Mouse (Mus musculus): ENCODE measurements at regions not wholly inside any gene's neighbourhood (a gene's known extent, or its start where the extent isn't known, plus 50 kb on each side); places are given as distances from the start of the nearest gene placed in this dataset.

GRCm38 (mm10) chr11:43952151-43952550 lies 51.1 kb upstream of the Adra1b start:
- 82% methylated on average over 1 of the region's 1 CpGs for WGBS
- H3K36me3 ChIP-seq = no peaks in the 10 kb centered on the region

GRCm38 (mm10) chr11:43958241-43958975 lies 57.4 kb upstream of the Adra1b start:
- Histone ChIP-seq H3K27ac (replicated peaks) (no peak overlapping the region), H3K36me3 (no peaks in the 10 kb centered on the region), H3K27me3 (ENCODE audit: low read depth, poor library complexity, severe bottlenecking) (no peaks in the 10 kb centered on the region), H3K4me1 (0 out of 2 replicates have a peak, but pooled peaks cover 4% of the 10 kb centered on the region), H3K9me3 (replicated peaks) (no peaks in the 10 kb centered on the region), H3K4me3 (no peak overlapping the region)
- 44% methylated on average over 3 of the region's 3 CpGs for WGBS
- DNase-seq (ENCODE audit: low spot score) = peak; percentile 25

More at GRCm38 (mm10) chr11:43952151-43952550, 51.1 kb upstream of the Adra1b start:
- Histone ChIP-seq H3K27ac (replicated peaks) (no peak overlapping the region), H3K4me3 (no peak overlapping the region), H3K9me3 (replicated peaks) (no peaks in the 10 kb centered on the region), H3K4me1 (no peaks in the 10 kb centered on the region), H3K27me3 (ENCODE audit: low read depth, poor library complexity, severe bottlenecking) (no peaks in the 10 kb centered on the region)
- DNase-seq (ENCODE audit: low spot score) = no peak

GRCm38 (mm10) chr11:43958976-43959315 lies 57.9 kb upstream of the Adra1b start:
- no peak for DNase-seq (ENCODE audit: low spot score)
- 63% methylated on average over 2 of the region's 2 CpGs for WGBS
- no peaks in the 10 kb centered on the region for H3K27me3 ChIP-seq (ENCODE audit: low read depth, poor library complexity, severe bottlenecking)
- no peaks in the 10 kb centered on the region for H3K9me3 ChIP-seq (replicated peaks)
- no peak overlapping the region for H3K4me3 ChIP-seq
- no peak overlapping the region for H3K27ac ChIP-seq (replicated peaks)
- H3K36me3 ChIP-seq = no peaks in the 10 kb centered on the region
- 0 out of 2 replicates have a peak, but pooled peaks cover 4% of the 10 kb centered on the region for H3K4me1 ChIP-seq

GRCm38 (mm10) chr11:43960348-43961105 lies 59.5 kb upstream of the Adra1b start:
- 66% methylated on average over 5 of the region's 5 CpGs for WGBS
- DNase-seq (ENCODE audit: low spot score) = no peak
- H3K27me3 ChIP-seq (ENCODE audit: low read depth, poor library complexity, severe bottlenecking) = no peaks in the 10 kb centered on the region

GRCm38 (mm10) chr11:43961398-43962070 lies 60.5 kb upstream of the Adra1b start:
- 0 out of 2 replicates have a peak, but pooled peaks cover 4% of the 10 kb centered on the region for H3K4me1 ChIP-seq

More at GRCm38 (mm10) chr11:43960348-43961105, 59.5 kb upstream of the Adra1b start:
- Histone ChIP-seq H3K4me3 (no peak overlapping the region), H3K4me1 (0 out of 2 replicates have a peak, but pooled peaks cover 4% of the 10 kb centered on the region), H3K36me3 (no peaks in the 10 kb centered on the region), H3K9me3 (replicated peaks) (no peaks in the 10 kb centered on the region), H3K27ac (replicated peaks) (no peak overlapping the region)

DNA sequence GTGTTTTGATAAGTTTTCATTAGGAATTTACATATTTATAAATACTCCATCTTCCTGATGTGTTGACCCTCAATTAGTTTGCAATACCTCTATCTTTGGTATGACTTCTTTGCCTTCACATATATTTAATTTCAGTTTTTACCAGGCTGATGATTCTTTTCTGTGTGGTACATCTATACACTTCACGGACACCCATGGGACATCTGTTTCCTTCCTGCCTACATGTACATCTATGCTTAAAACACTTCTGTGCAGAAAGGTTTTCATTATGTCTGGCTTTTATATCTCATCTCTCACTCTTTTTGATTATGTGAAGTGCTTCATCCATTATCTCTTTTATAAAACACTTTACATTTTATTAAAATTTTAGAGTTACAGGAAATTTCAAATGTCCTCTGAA lies 66.8 kb upstream of the Adra1b start:
- Histone ChIP-seq H3K27ac (replicated peaks) (no peak overlapping the region), H3K36me3 (no peaks in the 10 kb centered on the region), H3K27me3 (ENCODE audit: low read depth, poor library complexity, severe bottlenecking) (no peaks in the 10 kb centered on the region), H3K9me3 (replicated peaks) (no peaks in the 10 kb centered on the region), H3K4me1 (no peaks in the 10 kb centered on the region), H3K4me3 (no peak overlapping the region)
- DNase-seq (ENCODE audit: low spot score) = no peak
- WGBS = 96% methylated on average over 1 of the region's 1 CpGs

More at GRCm38 (mm10) chr11:43961398-43962070, 60.5 kb upstream of the Adra1b start:
- Histone ChIP-seq H3K36me3 (no peaks in the 10 kb centered on the region), H3K27me3 (ENCODE audit: low read depth, poor library complexity, severe bottlenecking) (no peaks in the 10 kb centered on the region), H3K27ac (replicated peaks) (no peak overlapping the region), H3K4me3 (no peak overlapping the region), H3K9me3 (replicated peaks) (no peaks in the 10 kb centered on the region)
- no peak for DNase-seq (ENCODE audit: low spot score)
- WGBS = 85% methylated on average over 6 of the region's 6 CpGs

DNA sequence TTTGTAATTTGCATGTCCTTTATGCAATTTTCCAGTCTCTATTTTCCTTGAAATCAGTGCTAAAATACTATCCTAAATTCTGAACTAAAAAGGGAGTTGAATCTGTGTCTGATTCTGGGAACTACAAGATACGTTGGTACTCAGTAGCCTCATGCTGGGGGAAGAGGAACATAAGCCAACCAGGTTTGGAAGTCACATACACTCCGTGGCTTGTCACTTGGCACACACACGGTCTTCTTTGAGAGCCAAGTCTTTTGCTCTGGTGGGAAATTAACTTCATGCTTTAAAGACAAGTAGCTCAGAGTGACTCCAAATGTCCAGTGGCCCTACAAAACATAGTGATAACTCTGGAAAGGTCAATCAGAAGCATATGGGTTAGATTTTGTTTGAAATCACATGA lies 70.9 kb upstream of the Adra1b start:
- DNase-seq (ENCODE audit: low spot score) = no peak
- Histone ChIP-seq H3K36me3 (no peaks in the 10 kb centered on the region), H3K4me1 (no peaks in the 10 kb centered on the region), H3K27ac (replicated peaks) (no peak overlapping the region), H3K27me3 (ENCODE audit: low read depth, poor library complexity, severe bottlenecking) (no peaks in the 10 kb centered on the region), H3K4me3 (no peak overlapping the region), H3K9me3 (replicated peaks) (no peaks in the 10 kb centered on the region)
- WGBS = 79% methylated on average over 3 of the region's 3 CpGs

GRCm38 (mm10) chr11:43976024-43976423 lies 75.0 kb upstream of the Adra1b start:
- Histone ChIP-seq H3K27me3 (ENCODE audit: low read depth, poor library complexity, severe bottlenecking) (no peaks in the 10 kb centered on the region), H3K4me1 (peaks cover 9% of the 10 kb centered on the region; the same call in 1 of the 2 replicates), H3K36me3 (no peaks in the 10 kb centered on the region), H3K27ac (replicated peaks) (no peak overlapping the region), H3K9me3 (replicated peaks) (no peaks in the 10 kb centered on the region), H3K4me3 (no peak overlapping the region)
- WGBS = 65% methylated on average over 4 of the region's 4 CpGs
- no peak for DNase-seq (ENCODE audit: low spot score)

GRCm38 (mm10) chr11:43979406-43979805 lies 78.4 kb upstream of the Adra1b start:
- WGBS = 84% methylated on average over 7 of the region's 7 CpGs
- no peaks in the 10 kb centered on the region for H3K27me3 ChIP-seq (ENCODE audit: low read depth, poor library complexity, severe bottlenecking)
- no peaks in the 10 kb centered on the region for H3K9me3 ChIP-seq (replicated peaks)
- H3K36me3 ChIP-seq = no peaks in the 10 kb centered on the region
- no peak overlapping the region for H3K4me3 ChIP-seq
- DNase-seq (ENCODE audit: low spot score) = no peak
- H3K27ac ChIP-seq (replicated peaks) = no peak overlapping the region
- H3K4me1 ChIP-seq = peaks cover 9% of the 10 kb centered on the region; the same call in 1 of the 2 replicates

- WGBS = 93% methylated on average over 4 of the region's 4 CpGs
- DNase-seq (ENCODE audit: low spot score) = no peak
- no peaks in the 10 kb centered on the region for H3K9me3 ChIP-seq (replicated peaks)
These were observed 79.4 kb upstream of the Adra1b start for GRCm38 (mm10) chr11:43980444-43980843.

DNA sequence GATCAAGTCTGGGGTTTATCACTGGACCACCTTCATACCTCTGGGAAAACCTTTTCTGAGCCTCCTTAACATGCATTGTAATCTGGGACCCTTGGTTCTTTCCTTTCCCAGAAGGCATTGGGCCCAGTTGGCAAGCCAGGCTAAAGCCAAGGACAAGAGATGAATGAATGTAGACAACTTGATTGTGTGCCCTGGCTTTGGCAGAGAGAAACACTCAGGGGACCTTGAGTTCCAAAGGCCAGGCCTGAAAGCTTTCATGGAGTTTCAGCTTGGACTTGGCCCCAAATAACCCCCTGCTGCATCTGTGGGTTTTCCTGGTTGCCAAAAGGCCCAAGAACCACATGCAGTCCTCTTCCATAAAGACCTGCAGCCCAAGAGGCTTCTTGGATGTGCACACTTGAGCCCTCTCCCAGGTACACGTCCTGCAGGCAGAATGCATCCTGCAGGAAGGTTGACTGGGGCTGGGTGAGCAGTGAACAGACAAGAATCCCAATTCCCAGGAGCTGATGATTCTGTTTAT lies 89.0 kb upstream of the Adra1b start:
- no peaks in the 10 kb centered on the region for H3K9me3 ChIP-seq (replicated peaks)
- H3K4me1 ChIP-seq = no peaks in the 10 kb centered on the region
- no peak overlapping the region for H3K27ac ChIP-seq (replicated peaks)
- no peak for DNase-seq (ENCODE audit: low spot score)
- WGBS = 90% methylated on average over 1 of the region's 1 CpGs
- H3K27me3 ChIP-seq (ENCODE audit: low read depth, poor library complexity, severe bottlenecking) = no peaks in the 10 kb centered on the region
- no peak overlapping the region for H3K4me3 ChIP-seq
- H3K36me3 ChIP-seq = no peaks in the 10 kb centered on the region

More at GRCm38 (mm10) chr11:43980444-43980843, 79.4 kb upstream of the Adra1b start:
- Histone ChIP-seq H3K36me3 (no peaks in the 10 kb centered on the region), H3K4me3 (no peak overlapping the region), H3K27ac (replicated peaks) (no peak overlapping the region), H3K27me3 (ENCODE audit: low read depth, poor library complexity, severe bottlenecking) (no peaks in the 10 kb centered on the region), H3K4me1 (peaks cover 9% of the 10 kb centered on the region; the same call in 1 of the 2 replicates)

DNA sequence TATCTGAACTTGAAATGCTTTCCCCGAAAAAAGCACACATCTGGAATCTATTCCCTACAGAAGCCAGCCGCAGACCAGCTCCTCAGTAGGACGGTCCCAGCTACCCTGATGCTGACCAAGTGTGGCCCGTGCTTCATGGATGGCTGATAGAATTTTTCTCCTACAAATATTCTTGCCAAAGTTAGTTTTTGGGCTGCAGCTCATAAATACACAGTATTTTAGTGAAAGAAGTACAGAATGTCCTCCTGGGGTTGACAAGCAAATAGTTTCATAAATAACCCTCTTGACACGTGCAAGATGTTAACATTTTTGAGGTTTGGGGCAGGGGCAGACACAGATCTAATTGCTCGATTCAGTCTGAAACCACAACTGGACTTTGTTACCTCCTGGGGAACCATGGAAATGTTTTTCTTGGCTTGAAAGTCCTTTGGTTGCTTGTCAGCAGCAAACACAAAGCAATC lies 91.0 kb upstream of the Adra1b start:
- Histone ChIP-seq H3K27me3 (ENCODE audit: low read depth, poor library complexity, severe bottlenecking) (no peaks in the 10 kb centered on the region), H3K9me3 (replicated peaks) (no peaks in the 10 kb centered on the region), H3K4me1 (no peaks in the 10 kb centered on the region), H3K36me3 (no peaks in the 10 kb centered on the region), H3K4me3 (no peak overlapping the region), H3K27ac (replicated peaks) (no peak overlapping the region)
- peak; percentile 15 for DNase-seq (ENCODE audit: low spot score)
- WGBS = 79% methylated on average over 6 of the region's 6 CpGs
